Mouse (Mus musculus): ENCODE results near the gene Oscar.
A peak's percentile ranks its signal among the peaks of the same experiment; 100 is the strongest.
"Not testable (repeated sequence)": the region's sequence is repeated elsewhere in the genome, so short reads cannot be mapped to it uniquely, and the experiment has no call there.

Oscar gene

GRCm38 (mm10) chr7:3609082-3609481 is 6.9 kb downstream of the Oscar start:
- peak; percentile 81 for DNase-seq

GRCm38 (mm10) chr7:3608668-3609067 is 7.3 kb downstream of the Oscar start:
- no peak for DNase-seq

- DNase-seq, result no peak
Observed at GRCm38 (mm10) chr7:3607391-3607790, 8.6 kb downstream of the Oscar start.

GRCm38 (mm10) chr7:3606798-3607197 is 9.2 kb downstream of the Oscar start:
- DNase-seq, result peak; percentile 58

- DNase-seq, result peak; percentile 81
Observed at GRCm38 (mm10) chr7:3601119-3601518, 14.8 kb downstream of the Oscar start.

- not testable (repeated sequence) for DNase-seq
Observed at GRCm38 (mm10) chr7:3597755-3598154, 18.2 kb downstream of the Oscar start.

- peak; percentile 50 for DNase-seq
Observed at GRCm38 (mm10) chr7:3595146-3595545, 20.8 kb downstream of the Oscar start.

GRCm38 (mm10) chr7:3594686-3595085 is 21.3 kb downstream of the Oscar start:
- DNase-seq, result no peak

- no peak for DNase-seq
Observed at GRCm38 (mm10) chr7:3593855-3594254, 22.1 kb downstream of the Oscar start.

- no peak for DNase-seq
Observed at GRCm38 (mm10) chr7:3591534-3591933, 24.4 kb downstream of the Oscar start.

- no peak for DNase-seq
Observed at GRCm38 (mm10) chr7:3590550-3590949, 25.4 kb downstream of the Oscar start.

- DNase-seq, result no peak
Observed at GRCm38 (mm10) chr7:3587292-3587691, 28.7 kb downstream of the Oscar start.

- no peak for DNase-seq
Observed at GRCm38 (mm10) chr7:3586255-3586654, 29.7 kb downstream of the Oscar start.

- DNase-seq, result no peak
Observed at GRCm38 (mm10) chr7:3585763-3586162, 30.2 kb downstream of the Oscar start.

GRCm38 (mm10) chr7:3580029-3580428 is 35.9 kb downstream of the Oscar start:
- DNase-seq, result no peak

GRCm38 (mm10) chr7:3578952-3579546 is 36.9 kb downstream of the Oscar start:
- DNase-seq, result no peak

GRCm38 (mm10) chr7:3578196-3578595 is 37.8 kb downstream of the Oscar start:
- no peak for DNase-seq

- DNase-seq, result no peak
Observed at GRCm38 (mm10) chr7:3576354-3577124, 39.4 kb downstream of the Oscar start.

- DNase-seq, result no peak
Observed at GRCm38 (mm10) chr7:3574216-3574615, 41.7 kb downstream of the Oscar start.

- no peak for DNase-seq
Observed at GRCm38 (mm10) chr7:3571847-3572246, 44.1 kb downstream of the Oscar start.

- DNase-seq, result not testable (repeated sequence)
Observed at GRCm38 (mm10) chr7:3570580-3570979, 45.4 kb downstream of the Oscar start.

- DNase-seq, result no peak
Observed at GRCm38 (mm10) chr7:3569725-3570124, 46.2 kb downstream of the Oscar start.

GRCm38 (mm10) chr7:3567336-3567735 is 48.6 kb downstream of the Oscar start:
- DNase-seq, result no peak
